Mouse (Mus musculus): ENCODE data around the gene Spata2l.

Spata2l gene

DNA sequence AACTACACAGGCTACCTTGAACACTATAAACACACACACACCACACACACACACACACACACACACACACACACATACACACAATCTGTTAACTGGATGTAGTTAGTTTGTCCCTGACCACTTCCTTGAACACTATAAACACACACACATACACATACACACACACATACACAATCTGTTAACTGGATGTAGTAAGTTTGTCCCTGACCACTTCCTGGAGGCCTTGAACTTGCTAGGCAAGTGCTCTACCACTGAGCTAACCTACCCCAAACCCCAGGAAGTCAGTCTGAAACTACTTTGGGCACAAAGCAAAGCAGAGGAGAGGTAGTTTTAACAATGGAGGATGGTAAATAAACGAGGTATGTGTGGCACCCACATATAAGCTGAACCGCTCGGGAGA, 32.5 kb downstream of the Spata2l start:
- in situ Hi-C loops (cut with MboI, MseI): no loop called here

DNA sequence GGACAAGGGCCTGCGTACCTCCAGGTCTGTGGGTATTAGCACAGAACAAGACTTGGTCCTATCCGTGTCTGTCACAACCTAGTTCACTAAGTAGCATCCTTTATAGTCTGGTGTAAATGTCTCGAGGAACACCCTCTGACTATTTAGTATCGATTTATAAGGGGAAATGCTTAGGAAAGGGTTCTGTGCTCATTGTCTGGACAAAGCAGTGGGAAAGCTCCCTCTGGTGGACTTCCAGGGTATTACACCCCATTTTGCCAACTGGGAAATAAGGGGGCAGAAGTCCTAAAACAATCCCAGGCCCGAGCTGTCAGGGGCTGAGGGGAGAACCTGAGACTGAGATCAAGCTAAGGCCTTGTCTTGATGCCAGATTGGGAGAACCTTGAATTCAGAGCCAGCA, 33.7 kb downstream of the Spata2l start:
- in situ Hi-C loops (cut with MboI, MseI): no loop called here

DNA sequence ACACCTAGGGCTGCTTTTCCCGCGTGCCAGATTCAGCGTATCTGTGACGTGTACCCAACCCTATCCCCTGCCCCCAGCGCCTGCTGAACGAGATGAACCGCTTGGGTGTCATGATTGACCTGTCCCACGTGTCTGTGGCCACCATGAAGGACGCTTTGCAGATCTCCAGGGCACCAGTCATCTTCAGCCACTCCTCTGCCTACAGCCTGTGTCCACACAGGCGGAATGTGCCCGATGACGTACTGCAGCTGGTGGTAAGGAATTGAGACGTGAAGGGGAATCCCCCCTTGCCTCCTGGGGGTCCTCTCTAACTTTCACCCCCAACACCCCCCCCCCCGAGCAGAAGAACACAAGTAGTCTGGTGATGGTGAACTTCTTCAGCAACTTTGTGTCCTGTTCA, 36.2 kb downstream of the Spata2l start:
- in situ Hi-C loops (cut with MboI, MseI): loop anchor here (10.0 kb wide), 1 partner anchor 1245 kb away; no protein-coding TSS in a partner anchor

DNA sequence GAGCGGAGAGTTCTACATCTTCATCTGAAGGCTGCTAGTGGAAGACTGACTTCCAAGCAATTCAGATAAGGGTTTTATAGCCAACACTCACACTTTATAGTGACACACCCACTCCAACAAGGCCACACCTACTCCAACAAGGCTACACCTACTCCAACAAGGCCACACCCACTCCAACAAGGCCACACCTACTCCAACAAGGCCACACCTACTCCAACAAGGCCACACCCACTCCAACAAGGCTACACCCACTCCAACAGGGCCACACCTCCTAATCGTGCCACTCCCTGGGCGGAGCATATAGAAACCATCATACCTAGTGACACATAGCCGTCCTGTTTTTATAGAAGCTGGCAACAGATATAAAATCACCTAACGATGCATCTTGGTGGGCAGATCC, 39.0 kb downstream of the Spata2l start:
- in situ Hi-C loops (cut with MboI, MseI): loop anchor here (10.0 kb wide), 1 partner anchor 1242 kb away; no protein-coding TSS in a partner anchor

DNA sequence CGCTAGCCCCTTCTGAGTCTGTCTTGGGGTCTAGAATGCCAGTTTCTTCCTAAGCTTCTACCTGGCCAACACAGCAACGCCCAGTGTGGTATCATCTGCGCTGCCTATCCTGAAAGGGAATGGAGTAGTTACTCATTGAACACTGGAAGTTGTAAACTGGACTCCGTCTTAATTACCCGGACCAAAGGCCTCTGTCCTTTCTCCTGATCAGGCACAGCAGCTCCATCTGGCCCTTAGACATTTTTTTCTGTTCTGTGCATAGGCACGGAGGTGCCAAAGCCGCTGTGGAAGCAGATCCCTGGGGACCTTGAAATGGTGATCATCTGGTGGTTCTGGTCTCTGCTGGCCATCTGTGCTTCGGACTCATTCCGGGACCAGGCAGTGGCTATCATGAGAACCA, 42.3 kb downstream of the Spata2l start:
- in situ Hi-C loops (cut with MboI, MseI): loop anchor here (10.0 kb wide), 1 partner anchor 1239 kb away; no protein-coding TSS in a partner anchor

DNA sequence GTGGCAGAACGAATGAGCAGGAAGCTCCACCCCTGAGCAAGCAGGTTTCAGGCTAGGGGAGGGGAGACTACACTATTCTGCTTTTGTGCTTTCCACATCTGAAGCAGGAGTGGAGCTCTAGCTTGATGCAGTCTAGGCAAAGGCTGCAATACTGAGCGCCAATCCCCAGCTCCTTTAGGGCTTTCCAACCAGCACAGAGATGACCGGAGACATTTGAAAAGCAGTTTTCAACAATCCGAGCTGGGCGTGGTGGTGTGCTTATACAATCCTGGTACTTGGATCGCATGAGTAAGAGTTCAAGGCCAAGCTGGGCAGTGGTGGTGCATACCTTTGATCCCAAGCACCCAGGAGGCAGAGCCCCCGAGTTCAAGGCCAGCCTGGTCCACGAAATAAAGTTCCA, 44.1 kb downstream of the Spata2l start:
- in situ Hi-C loops (cut with MboI, MseI): loop anchor here (10.0 kb wide), 1 partner anchor 1237 kb away; no protein-coding TSS in a partner anchor

DNA sequence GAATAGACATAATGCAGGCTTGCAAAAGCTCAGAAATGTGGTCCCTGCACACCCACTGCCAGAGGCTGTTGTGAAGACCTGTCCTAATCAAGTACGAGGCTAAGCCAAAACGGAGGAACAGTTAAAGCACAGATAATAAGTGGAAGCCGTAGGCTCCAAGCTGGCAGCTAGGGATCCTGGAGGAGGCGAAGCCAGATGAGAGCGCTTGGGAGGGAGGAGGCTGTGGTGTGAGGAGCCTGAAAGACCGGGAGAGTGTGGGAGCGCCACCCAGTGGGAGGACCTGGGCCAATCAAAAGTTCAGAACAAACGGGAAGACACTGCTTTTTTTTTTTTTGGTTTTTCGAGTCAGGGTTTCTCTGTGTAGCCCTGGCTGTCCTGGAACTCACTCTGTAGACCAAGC, 45.4 kb downstream of the Spata2l start:
- in situ Hi-C loops (cut with MboI, MseI): loop anchor here (10.0 kb wide), 1 partner anchor 1236 kb away; no protein-coding TSS in a partner anchor

DNA sequence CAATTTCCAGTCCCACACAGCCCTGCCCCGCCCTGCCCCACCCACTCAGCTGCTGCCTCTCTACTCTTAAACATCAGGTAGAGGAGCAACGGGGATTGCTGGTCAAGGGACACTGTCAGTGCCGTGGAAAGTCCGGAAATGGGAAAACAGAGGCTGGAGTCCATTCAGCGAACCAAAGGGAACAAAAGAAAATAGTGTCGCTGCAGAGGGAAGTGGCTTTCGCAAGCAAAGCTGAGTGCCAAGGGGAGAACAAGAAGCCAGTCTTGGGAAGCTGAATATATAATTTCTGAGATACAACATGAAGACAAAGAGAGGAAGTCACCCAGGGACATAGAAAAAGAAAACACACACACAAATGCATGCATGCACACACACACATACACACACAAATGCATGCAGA, 47.2 kb downstream of the Spata2l start:
- in situ Hi-C loops (cut with MboI, MseI): loop anchor here (5.0 kb wide), 1 partner anchor 47 kb away; no protein-coding TSS in a partner anchor

DNA sequence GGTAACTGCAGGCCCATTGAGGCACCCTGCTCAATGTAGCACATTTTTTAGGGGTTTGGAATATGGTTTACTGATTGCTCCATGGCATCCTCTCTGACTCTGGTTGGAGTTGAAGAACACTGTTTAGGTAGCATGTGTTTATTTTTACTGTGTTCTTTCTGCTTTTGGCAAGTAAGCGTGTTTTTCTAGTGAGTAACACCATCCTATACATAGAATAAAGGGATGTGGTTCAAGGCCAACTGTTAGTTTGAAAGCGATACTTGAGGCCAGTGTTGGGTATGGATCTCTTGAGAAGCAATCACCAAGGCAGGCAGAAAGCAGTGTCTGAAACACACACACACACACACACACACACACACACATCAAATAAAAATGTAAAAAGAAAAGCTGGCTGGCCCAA, 48.0 kb downstream of the Spata2l start:
- in situ Hi-C loops (cut with MboI, MseI): loop anchor here (5.0 kb wide), 1 partner anchor 46 kb away; no protein-coding TSS in a partner anchor

DNA sequence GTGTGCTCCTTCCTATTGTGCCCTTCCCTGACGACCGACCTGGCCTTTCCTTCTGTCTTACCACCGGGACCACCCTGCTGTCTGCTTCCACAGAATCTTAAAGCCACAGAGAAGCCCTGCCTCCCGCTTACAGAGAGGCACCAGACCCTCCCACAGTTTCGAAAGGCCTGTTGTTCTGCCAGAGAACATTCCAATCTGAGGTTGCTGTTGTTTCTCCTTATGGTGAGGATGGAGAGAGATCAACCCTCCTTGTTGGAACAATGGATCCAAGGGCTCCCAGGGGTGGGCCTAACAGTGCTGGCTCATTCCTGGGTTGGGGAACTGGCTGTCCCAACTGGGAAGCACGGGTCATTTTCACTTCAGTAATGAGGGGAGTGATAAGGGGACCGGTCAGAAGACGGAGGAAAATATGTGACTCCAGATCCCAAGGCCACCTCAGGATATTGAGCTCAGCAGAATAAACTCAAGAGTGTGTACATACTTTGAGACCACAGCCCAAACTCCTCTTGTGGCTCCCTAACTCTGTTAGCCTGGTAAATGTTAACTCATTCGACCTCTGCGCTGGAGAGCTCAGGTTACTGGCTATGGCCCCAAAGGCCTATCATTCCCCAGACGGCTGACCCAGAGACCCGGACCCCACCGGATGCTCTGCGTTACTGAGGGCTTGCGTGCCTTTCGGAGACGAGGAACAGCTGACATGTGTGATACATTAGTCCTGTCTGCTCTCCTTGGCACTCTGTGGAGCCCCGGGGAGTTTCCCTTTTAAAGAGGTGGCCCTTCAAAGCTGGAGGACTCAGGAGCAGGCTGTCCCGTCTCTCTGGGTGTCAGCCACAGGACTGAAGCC, 50.2 kb downstream of the Spata2l start, which contains the start of gene Dpep1:
Gene Dpep1 (plus strand): TSS at position 677 of the 844 bp plus-strand sequence.
- in situ Hi-C loops (cut with MboI, MseI): loop anchor here (5.0 kb wide), 1 partner anchor 43 kb away; no protein-coding TSS in a partner anchor

DNA sequence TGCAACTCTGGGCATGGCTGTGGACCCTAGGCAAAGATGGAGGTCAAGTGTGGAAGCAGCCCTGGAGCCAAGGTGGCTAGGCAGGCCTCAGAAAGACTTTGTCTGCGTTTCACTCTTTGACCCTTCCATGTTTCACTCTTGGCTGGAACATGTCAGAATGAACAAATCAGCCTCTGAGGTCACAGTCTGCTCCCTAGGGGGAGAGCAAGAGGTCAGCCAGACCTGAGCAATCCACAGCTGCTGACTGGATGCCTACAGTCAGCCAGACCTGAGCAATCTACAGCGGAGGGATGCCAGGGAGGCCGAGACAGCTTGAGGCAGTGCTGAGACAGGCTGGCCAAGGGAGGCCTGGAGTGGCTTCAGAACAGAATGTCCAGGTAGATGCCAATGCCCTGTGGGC, 54.6 kb downstream of the Spata2l start:
- in situ Hi-C loops (cut with MboI, MseI): loop anchor here (5.0 kb wide), 1 partner anchor 274 kb away; no protein-coding TSS in a partner anchor

Data from regulatory T cell (primary cell).